Mouse (Mus musculus) urinary bladder, postnatal 0 days (tissue): Measurements from ENCODE around the gene E130218I03Rik. TPM values are rescaled to one million over a fixed set of nuclear protein-coding genes. Genes with fewer than 3 reads are reported as not detected.

Experiments
- polyA plus RNA-seq: library from polyadenylated mRNA; unstranded; fragments of >200 nt; fragmentation: Nextera tagmentation; extraction: Ambion mirVana; gene quantifications from 2 replicates; pipeline ENCODE4 v1.2.1, GENCODE M21; 2015

The E130218I03Rik gene
- polyA plus RNA-seq, result 0.19 and 0.24 TPM in 2 replicates

GRCm38 (mm10) chr4:134243516-134244250 lies at the start of gene E130218I03Rik:
TSS of gene E130218I03Rik (plus strand) at chr4:134243662.

GRCm38 (mm10) chr4:134202904-134203303 lies 40.6 kb upstream of the E130218I03Rik start, which contains the start of gene Gm7534:
TSS of gene Gm7534 (minus strand) at chr4:134203004.

GRCm38 (mm10) chr4:134227194-134227593 lies 16.3 kb upstream of the E130218I03Rik start, which contains the start of gene Catsper4:
TSS of gene Catsper4 (minus strand) at chr4:134227383.

GRCm38 (mm10) chr4:134238279-134238651 lies 5.2 kb upstream of the E130218I03Rik start, which contains the start of gene Cnksr1:
TSS of gene Cnksr1 (minus strand) at chr4:134238399.

GRCm38 (mm10) chr4:134245148-134245843 lies 1.8 kb downstream of the E130218I03Rik start, which contains the start of gene Zfp593:
TSS of gene Zfp593 (minus strand) at chr4:134245592.

GRCm38 (mm10) chr4:134246719-134247258 lies 3.3 kb downstream of the E130218I03Rik start, which contains the start of gene Gm30191:
TSS of gene Gm30191 (plus strand) at chr4:134246935.

GRCm38 (mm10) chr4:134253722-134254324 lies 10.4 kb downstream of the E130218I03Rik start, which contains the start of gene Grrp1:
TSS of gene Grrp1 (minus strand) at chr4:134254106.

GRCm38 (mm10) chr4:134287575-134288025 lies 44.1 kb downstream of the E130218I03Rik start, which contains the start of gene Pdik1l:
TSS of gene Pdik1l (minus strand) at chr4:134287895.

Other genes with a start within 250 kb of the E130218I03Rik start
- 22.6 and 23.7 TPM in 2 replicates for gene Dhdds, start 242.7 kb upstream of the E130218I03Rik start, polyA plus RNA-seq
- gene Lin28a, start 224.8 kb upstream of the E130218I03Rik start, polyA plus RNA-seq, result 0.04 TPM in 1 of 2 replicates, not detected in the other
- gene Zfp683, start 189.8 kb upstream of the E130218I03Rik start, polyA plus RNA-seq, result not detected in 2 replicates
- 9.6 and 12.5 TPM in 2 replicates for gene Crybg2, start 182.8 kb upstream of the E130218I03Rik start, polyA plus RNA-seq
- 10.4 and 33.2 TPM in 2 replicates for gene Cd52, start 148.6 kb upstream of the E130218I03Rik start, polyA plus RNA-seq
- gene Ubxn11, start 141.1 kb upstream of the E130218I03Rik start, polyA plus RNA-seq, result 0.89 and 2.1 TPM in 2 replicates
- 314 and 368 TPM in 2 replicates for gene Sh3bgrl3, start 114.9 kb upstream of the E130218I03Rik start, polyA plus RNA-seq
- gene Cep85, start 56.5 kb upstream of the E130218I03Rik start, polyA plus RNA-seq, result 26.9 and 31.1 TPM in 2 replicates
- gene Gm7534, start 40.7 kb upstream of the E130218I03Rik start, polyA plus RNA-seq, result not detected in 2 replicates
- gene Catsper4, start 16.3 kb upstream of the E130218I03Rik start, polyA plus RNA-seq, result 0.11 and 0.18 TPM in 2 replicates
- gene Cnksr1, start 5.3 kb upstream of the E130218I03Rik start, polyA plus RNA-seq, result 4.3 and 5.0 TPM in 2 replicates
- gene Zfp593, start 1.9 kb downstream of the E130218I03Rik start, polyA plus RNA-seq, result 11.3 and 12.5 TPM in 2 replicates
- gene Gm30191, start 3.3 kb downstream of the E130218I03Rik start, polyA plus RNA-seq, result not detected in 2 replicates
- gene Grrp1, start 10.4 kb downstream of the E130218I03Rik start, polyA plus RNA-seq, result 3.6 and 4.0 TPM in 2 replicates
- gene Pdik1l, start 44.2 kb downstream of the E130218I03Rik start, polyA plus RNA-seq, result 9.0 and 10.1 TPM in 2 replicates
- gene Trim63, start 71.5 kb downstream of the E130218I03Rik start, polyA plus RNA-seq, result 0.43 and 1.0 TPM in 2 replicates
- gene Slc30a2, start 99.5 kb downstream of the E130218I03Rik start, polyA plus RNA-seq, result 0.12 and 0.29 TPM in 2 replicates
- gene Extl1, start 140.2 kb downstream of the E130218I03Rik start, polyA plus RNA-seq, result 6.4 and 7.1 TPM in 2 replicates
- gene Pafah2, start 152.7 kb downstream of the E130218I03Rik start, polyA plus RNA-seq, result 9.7 and 10.3 TPM in 2 replicates
- gene Stmn1, start 224.7 kb downstream of the E130218I03Rik start, polyA plus RNA-seq, result 204 and 269 TPM in 2 replicates